Mouse (Mus musculus) splenic B cell, adult 2 months (primary cell): ENCODE data around the gene Rfx1.

ENCODE experiments used
- DNase-seq: peaks from one replicate; pipeline ENCODE4 v3.0.0-alpha.2; 2011; ENCODE audit warnings: low read depth, low spot score
- H3K27me3 ChIP-seq: 2 replicates; pipeline ENCODE4 v1.6.1; 2012; ENCODE audit warnings: mild to moderate bottlenecking, low read length, moderate library complexity, mixed read lengths; ENCODE audit not compliant: control insufficient read depth, poor library complexity, insufficient read depth, severe bottlenecking
- H3K36me3 ChIP-seq: 2 replicates; pipeline ENCODE4 v1.6.1; 2012; ENCODE audit warnings: mild to moderate bottlenecking, low read length, moderate library complexity, mixed read lengths; ENCODE audit not compliant: control insufficient read depth, poor library complexity, insufficient read depth, severe bottlenecking

Rfx1 gene

GRCm38 (mm10) chr8:84090585-84090984 is 24.0 kb downstream of the Rfx1 start:
- no peak for DNase-seq
- no peaks in the 10 kb centered on the region for H3K27me3 ChIP-seq
- peaks cover 3% of the 10 kb centered on the region for H3K36me3 ChIP-seq

GRCm38 (mm10) chr8:84096061-84096460 is 29.4 kb downstream of the Rfx1 start:
- DNase-seq = no peak
- H3K36me3 ChIP-seq = peaks cover 4% of the 10 kb centered on the region; the same call in 1 of the 2 replicates
- H3K27me3 ChIP-seq = no peaks in the 10 kb centered on the region

GRCm38 (mm10) chr8:84098376-84098775 is 31.7 kb downstream of the Rfx1 start:
- no peaks in the 10 kb centered on the region for H3K27me3 ChIP-seq
- peaks cover 5% of the 10 kb centered on the region; the same call in 1 of the 2 replicates for H3K36me3 ChIP-seq
- DNase-seq = no peak

- DNase-seq = no peak
- H3K36me3 ChIP-seq = peaks cover 1% of the 10 kb centered on the region; the same call in 1 of the 2 replicates
- H3K27me3 ChIP-seq = no peaks in the 10 kb centered on the region
Observed at GRCm38 (mm10) chr8:84101476-84102270, 35.0 kb downstream of the Rfx1 start.

- Histone ChIP-seq H3K36me3 (peaks cover 1% of the 10 kb centered on the region; the same call in 1 of the 2 replicates), H3K27me3 (no peaks in the 10 kb centered on the region)
- no peak for DNase-seq
Observed at GRCm38 (mm10) chr8:84103601-84104000, 37.0 kb downstream of the Rfx1 start.

GRCm38 (mm10) chr8:84104221-84104620 is 37.6 kb downstream of the Rfx1 start:
- DNase-seq = peak; percentile 75
- H3K27me3 ChIP-seq = no peaks in the 10 kb centered on the region
- peaks cover 1% of the 10 kb centered on the region; the same call in 1 of the 2 replicates for H3K36me3 ChIP-seq

GRCm38 (mm10) chr8:84104697-84105609 is 38.3 kb downstream of the Rfx1 start, which contains the start of gene Dcaf15:
Gene Dcaf15 (minus strand): TSS chr8:84104768.
- Histone ChIP-seq H3K27me3 (no peaks in the 10 kb centered on the region), H3K36me3 (peaks cover 1% of the 10 kb centered on the region; the same call in 1 of the 2 replicates)

GRCm38 (mm10) chr8:84105676-84106075 is 39.0 kb downstream of the Rfx1 start:
- peaks cover 1% of the 10 kb centered on the region; the same call in 1 of the 2 replicates for H3K36me3 ChIP-seq
- H3K27me3 ChIP-seq = no peaks in the 10 kb centered on the region
- DNase-seq = no peak

More at GRCm38 (mm10) chr8:84104697-84105609, 38.3 kb downstream of the Rfx1 start, which contains the start of gene Dcaf15:
- DNase-seq = peak; percentile 98

GRCm38 (mm10) chr8:84106216-84107040 is 39.8 kb downstream of the Rfx1 start:
- no peaks in the 10 kb centered on the region for H3K27me3 ChIP-seq
- peaks cover 1% of the 10 kb centered on the region; the same call in 1 of the 2 replicates for H3K36me3 ChIP-seq
- no peak for DNase-seq

GRCm38 (mm10) chr8:84115646-84116045 is 49.0 kb downstream of the Rfx1 start:
- Histone ChIP-seq H3K36me3 (no peaks in the 10 kb centered on the region), H3K27me3 (no peaks in the 10 kb centered on the region)
- no peak for DNase-seq

GRCm38 (mm10) chr8:84122151-84122550 is 55.5 kb downstream of the Rfx1 start:
- Histone ChIP-seq H3K36me3 (no peaks in the 10 kb centered on the region), H3K27me3 (no peaks in the 10 kb centered on the region)
- DNase-seq = no peak

- no peaks in the 10 kb centered on the region for H3K27me3 ChIP-seq
- no peaks in the 10 kb centered on the region for H3K36me3 ChIP-seq
- DNase-seq = no peak
Observed at GRCm38 (mm10) chr8:84125656-84126055, 59.0 kb downstream of the Rfx1 start, which contains the start of gene Podnl1. Gene Podnl1 (plus strand): TSS chr8:84125989.

GRCm38 (mm10) chr8:84126742-84127141 is 60.1 kb downstream of the Rfx1 start:
- no peaks in the 10 kb centered on the region for H3K27me3 ChIP-seq
- no peak for DNase-seq

More at GRCm38 (mm10) chr8:84126742-84127141, 60.1 kb downstream of the Rfx1 start:
- no peaks in the 10 kb centered on the region for H3K36me3 ChIP-seq
